Mouse (Mus musculus) right cerebral cortex, adult 2 months (tissue): ENCODE results near the gene Edaradd.
A peak's percentile ranks its signal among the peaks of the same experiment; 100 is the strongest.
"Not testable (repeated sequence)": the region's sequence is repeated elsewhere in the genome, so short reads cannot be mapped to it uniquely, and the experiment has no call there.

Source experiments
- DNase-seq, 2 experiments: peaks; one replicate each; pipeline ENCODE4 v3.0.0; 2021 to 2022; ENCODE audit warnings: low spot score in 2 of 2

Edaradd gene

DNA sequence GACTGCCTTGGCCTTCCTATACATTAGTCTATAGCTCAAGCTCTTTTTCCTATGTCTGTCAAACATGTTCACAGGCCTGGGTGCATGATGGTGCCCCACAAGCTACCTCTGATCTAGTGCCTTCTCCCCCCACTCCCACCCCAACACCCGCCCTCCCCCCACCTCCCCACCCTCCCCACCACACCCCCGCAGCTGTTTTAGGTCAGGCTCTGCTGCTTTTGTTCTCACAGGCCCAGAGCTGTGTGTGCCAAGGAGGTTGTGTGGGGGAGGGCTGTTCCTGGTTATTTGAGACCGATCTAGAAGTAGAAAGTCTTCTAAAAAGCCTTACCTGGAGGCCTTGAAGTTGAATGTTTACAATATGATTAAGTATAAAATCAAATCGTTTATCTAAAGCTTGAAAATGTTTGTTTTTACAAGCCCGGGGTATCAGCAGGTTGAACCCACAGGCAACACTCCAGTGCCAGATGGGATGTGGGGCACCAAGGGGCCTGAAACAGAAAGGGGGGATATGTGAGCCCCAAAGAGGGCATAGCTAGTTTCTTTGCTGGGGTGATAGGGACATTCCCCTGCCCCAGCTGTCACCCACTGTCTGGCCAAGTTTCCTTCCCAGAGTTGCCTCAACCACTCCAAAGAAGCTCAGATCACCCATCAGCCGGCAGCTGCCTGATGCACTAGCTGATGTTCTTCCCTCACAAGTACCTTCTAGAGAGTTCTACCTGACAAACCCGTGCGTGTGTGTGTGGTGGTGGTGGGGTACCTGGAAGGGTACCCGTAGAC lies 8.9 kb downstream of the Edaradd start:
- DNase-seq, result no peak

DNA sequence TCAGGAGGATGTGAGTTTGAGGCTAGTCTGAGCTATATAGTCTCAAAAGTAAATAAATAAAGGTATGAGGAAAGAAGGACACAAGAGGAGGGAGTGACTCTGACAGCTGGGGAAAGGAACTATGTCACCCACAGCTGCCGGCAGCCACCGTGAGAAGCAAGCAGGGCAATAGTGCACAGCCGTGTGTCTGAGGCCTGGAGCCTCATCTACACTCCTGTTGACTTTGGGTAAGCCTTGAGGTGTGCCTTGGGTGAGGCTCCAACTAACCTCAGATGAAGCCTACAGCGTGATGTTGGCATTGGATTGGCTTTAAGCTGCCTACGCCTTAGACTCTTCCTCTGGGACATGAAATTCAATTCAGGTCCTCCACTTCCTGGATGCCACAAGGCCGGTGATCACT lies 10.2 kb downstream of the Edaradd start:
- no peak for DNase-seq

- no peak for DNase-seq
Observed at GRCm38 (mm10) chr13:12507426-12507825, 12.8 kb downstream of the Edaradd start.

GRCm38 (mm10) chr13:12505359-12505758 lies 14.9 kb downstream of the Edaradd start:
- DNase-seq, result no peak

DNA sequence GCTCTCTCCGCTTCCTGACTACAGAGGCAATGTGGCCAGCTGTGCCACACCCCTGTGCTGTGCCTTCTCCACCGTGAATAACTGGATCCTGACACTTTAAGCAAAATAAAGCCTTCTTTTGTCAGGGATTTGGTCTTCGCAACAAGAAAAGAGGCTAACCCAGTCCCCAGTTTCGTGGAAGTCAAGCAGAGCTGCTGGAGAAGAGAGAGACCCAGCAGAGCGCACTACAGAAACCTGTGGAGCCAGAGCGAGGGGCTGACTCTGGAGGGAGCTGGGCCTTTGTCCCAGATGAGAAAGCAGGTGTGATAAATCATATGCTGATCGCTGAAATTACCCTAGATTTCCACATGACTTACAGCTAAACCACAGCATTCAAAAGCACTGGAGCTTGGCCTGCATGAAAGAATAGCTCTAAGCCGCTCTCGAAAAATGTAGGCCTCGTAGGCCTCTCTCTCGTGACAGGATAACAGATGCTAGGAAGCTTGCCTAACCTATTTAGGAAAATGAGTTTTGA lies 16.9 kb downstream of the Edaradd start:
- DNase-seq, result no peak

- no peak for DNase-seq
Observed at GRCm38 (mm10) chr13:12502665-12503237, 17.5 kb downstream of the Edaradd start.

- peak; percentile 29 to 33 for DNase-seq
Observed at GRCm38 (mm10) chr13:12499107-12499506, 21.1 kb downstream of the Edaradd start.

DNA sequence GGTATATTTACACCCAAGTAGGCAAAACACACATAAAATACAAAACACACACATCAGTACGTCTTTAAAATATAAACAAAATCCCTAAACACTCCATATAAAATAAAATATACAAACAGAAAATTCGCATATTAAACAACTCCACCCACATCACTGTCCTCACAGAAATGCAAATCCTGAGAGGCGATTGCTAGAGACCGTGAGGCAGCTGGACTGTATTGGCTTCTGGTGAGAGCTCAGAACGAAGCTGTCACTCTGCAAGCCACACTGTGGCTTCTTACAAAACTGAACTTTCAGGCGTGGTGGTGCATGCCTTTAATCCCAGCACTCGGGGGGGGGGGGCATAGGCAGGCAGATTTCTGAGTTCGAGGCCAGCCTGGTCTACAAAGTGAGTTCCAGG lies 22.4 kb downstream of the Edaradd start:
- DNase-seq, result no peak

DNA sequence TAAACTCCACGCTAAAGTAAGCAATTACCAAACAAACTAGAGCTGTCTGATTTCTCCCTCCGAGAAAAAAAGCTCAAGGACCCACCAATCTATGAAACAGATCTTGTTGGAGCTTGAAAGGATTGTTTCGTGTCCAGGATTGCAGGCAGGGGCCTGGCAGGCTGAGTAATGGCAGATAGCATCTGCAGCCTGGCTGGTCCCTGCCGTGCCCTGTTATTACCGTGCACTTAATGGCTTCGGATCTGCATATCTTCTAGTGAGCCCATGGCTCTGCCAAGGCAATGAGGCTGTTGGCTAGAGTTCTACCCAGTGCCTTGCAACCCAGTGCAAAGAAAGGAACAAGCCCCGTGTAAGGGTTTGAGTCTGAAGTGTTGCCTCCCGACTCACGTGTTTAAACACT lies 25.5 kb downstream of the Edaradd start:
- DNase-seq, result no peak

GRCm38 (mm10) chr13:12492515-12492914 lies 27.7 kb downstream of the Edaradd start:
- no peak for DNase-seq

DNA sequence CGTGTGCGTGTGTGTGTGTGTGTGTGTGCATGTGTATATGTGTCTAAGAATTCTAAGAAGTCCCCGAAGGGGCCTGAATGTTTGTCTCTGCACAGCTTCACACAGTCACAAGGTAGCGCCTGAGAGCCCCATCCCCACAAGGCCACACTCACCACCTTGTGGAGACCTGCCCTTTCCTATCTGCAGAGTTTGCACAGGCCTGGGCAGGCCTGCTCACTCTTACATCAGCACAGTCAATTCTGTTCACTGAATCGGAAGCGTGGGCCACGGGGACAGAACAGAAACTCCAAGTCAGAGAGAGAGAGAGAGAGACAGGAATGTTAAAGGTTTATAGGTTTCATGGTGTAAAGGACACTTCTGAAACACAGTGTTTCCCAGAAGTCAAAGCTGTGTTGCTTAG lies 34.6 kb downstream of the Edaradd start:
- no peak for DNase-seq

DNA sequence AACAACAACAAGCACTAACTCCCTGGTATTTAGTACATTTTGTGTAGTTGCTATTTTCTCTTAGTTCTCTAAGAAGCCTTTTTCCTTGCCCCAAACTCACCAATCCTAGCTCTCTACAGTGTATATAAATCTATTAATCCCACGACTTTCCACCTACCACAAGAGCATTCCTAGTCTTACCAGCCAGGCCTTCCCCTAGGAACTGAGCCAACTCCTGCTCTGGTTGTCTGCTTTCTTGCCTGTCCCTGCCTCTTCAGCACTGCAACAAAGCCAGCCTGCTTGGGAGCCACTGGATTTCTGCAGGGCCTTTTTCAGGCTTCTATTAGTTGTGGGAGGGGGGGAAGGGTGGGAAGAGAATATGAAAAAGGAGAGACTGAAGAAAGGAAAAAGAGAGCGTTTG lies 35.0 kb downstream of the Edaradd start:
- no peak for DNase-seq

- DNase-seq, result no peak
Observed at GRCm38 (mm10) chr13:12479802-12480201, 40.4 kb downstream of the Edaradd start.

- no peak for DNase-seq
Observed at GRCm38 (mm10) chr13:12478301-12478700, 41.9 kb downstream of the Edaradd start.

DNA sequence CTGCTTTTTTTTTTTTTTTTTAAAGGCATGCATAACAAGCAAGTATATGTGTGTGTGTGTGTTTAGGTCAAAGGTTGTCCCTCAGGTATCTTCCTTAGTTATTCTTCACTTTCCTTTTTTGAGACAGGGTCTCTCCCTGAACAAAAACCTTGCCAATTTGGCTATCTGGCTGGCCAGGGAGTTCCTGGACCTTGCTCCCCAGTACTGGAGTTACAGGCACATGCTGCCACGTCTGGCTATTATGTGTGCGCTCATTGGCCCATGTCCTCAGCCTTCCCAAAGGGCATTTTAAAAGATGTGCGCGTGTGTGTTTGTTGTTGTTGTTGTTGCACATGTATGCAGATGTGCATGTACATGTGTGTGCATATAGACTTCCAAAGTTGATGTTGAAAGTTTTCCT lies 43.4 kb downstream of the Edaradd start:
- no peak for DNase-seq

GRCm38 (mm10) chr13:12475239-12475638 lies 45.0 kb downstream of the Edaradd start:
- DNase-seq, result no peak

- peak; percentile 74 to 85 for DNase-seq
Observed at GRCm38 (mm10) chr13:12473724-12474378, 46.4 kb downstream of the Edaradd start.

DNA sequence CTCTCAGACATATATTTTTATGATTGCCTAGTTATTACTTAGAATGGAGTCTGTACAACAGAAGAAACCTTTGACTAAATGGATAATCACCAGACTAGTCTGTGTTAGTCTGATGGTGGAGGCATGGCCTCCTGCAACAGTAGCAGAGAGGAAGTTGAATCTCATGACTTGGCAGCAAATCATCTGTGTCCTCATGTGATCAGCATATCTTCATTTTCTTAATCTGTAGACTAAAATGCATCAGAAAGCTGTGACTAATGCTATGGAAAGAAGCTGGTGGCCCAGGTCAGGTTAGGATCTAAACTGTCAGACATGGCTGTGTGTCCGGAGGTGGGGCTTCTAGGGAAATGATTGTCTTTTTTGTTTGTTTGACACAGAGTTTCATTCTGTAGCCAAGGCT lies 51.8 kb downstream of the Edaradd start:
- no peak for DNase-seq

DNA sequence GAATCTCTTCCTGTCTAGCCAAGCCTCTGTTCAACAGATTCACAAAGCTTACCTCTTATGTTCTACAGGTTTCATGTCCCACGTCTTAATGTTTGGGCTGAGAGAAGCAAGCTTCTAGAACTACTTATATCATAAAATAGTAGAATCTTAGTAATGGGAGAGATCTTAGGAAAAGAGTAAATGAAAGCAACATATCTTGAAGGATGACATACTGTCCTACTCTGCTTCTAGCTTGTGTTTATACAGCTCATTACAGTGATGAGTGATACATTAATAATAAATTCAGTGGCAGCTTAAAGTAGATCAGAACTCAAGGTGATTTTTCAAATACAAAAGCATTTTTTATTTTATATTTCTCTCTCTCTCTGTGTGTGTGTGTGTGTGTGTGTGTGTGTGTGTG lies 55.4 kb downstream of the Edaradd start, which contains the start of gene Lgals8:
Gene Lgals8, minus strand, starts transcription at position 101 of the 400 bp plus-strand sequence.
- DNase-seq, result no peak

GRCm38 (mm10) chr13:12464159-12464558 lies 56.1 kb downstream of the Edaradd start:
- not testable (repeated sequence) for DNase-seq

- DNase-seq, result no peak
Observed at GRCm38 (mm10) chr13:12462623-12463022, 57.6 kb downstream of the Edaradd start.

DNA sequence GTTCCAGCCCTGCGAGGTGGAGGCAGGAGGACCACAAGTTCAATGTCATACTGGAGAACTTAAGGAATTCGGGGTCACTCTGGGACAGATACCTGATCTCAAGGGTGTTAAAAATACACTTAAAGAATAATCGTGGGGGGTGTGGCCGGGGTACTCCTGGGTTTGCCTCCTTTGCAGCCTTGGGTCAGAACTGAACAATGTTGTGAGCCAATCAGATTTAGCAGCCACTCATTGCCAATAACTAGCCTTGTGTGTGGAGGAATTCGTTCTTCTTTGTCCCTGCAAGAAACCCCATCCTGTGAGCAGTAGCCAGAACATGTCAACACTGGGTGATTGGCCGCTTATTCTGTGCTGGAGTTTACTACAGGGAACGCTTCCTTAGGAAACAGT lies 58.5 kb downstream of the Edaradd start:
- DNase-seq, result peak in 1 of 2 experiments; percentile 26
